Mouse (Mus musculus) embryonic facial prominence, embryonic 11.5 days (tissue): Measurements from ENCODE around the gene Tanc1. TPM values are rescaled to one million over a fixed set of nuclear protein-coding genes. Genes with fewer than 3 reads are reported as not detected.

Experiments
- ATAC-seq: fragments of 200-750 bp; cut with Nextera tagmentation; replicated peaks from 2 replicates; pipeline ENCODE4 v1.8.0; 2017; ENCODE audit warnings: low read depth; ENCODE audit not compliant: insufficient number of reproducible peaks, low FRiP score, low TSS enrichment
- DNase-seq: peaks from one replicate; pipeline ENCODE4 v3.0.0-alpha.2; 2015; ENCODE audit warnings: low spot score
- H3K27ac ChIP-seq: fragments of 300-500 bp; sonication (generic); replicated peaks from 2 replicates; pipeline ENCODE4 v1.5.1; 2014; ENCODE audit warnings: mild to moderate bottlenecking, low read depth, low read length, control low read depth
- H3K27me3 ChIP-seq: fragments of 300-500 bp; sonication (generic); 2 replicates; pipeline ENCODE4 v1.6.1; 2014; ENCODE audit warnings: mild to moderate bottlenecking, low read length, moderate library complexity, mixed read lengths; ENCODE audit not compliant: control insufficient read depth, insufficient read depth
- H3K36me3 ChIP-seq: fragments of 300-500 bp; sonication (generic); replicated peaks from 2 replicates; pipeline ENCODE4 v1.6.1; 2014; ENCODE audit warnings: low read depth, mild to moderate bottlenecking, low read length, moderate library complexity, mixed read lengths; ENCODE audit not compliant: control insufficient read depth, insufficient read depth
- H3K4me1 ChIP-seq: fragments of 300-500 bp; sonication (generic); 2 replicates; pipeline ENCODE4 v1.6.1; 2014; ENCODE audit warnings: low read length, mixed read lengths; ENCODE audit not compliant: control insufficient read depth, insufficient read depth
- H3K4me2 ChIP-seq: fragments of 300-500 bp; sonication (generic); 2 replicates; pipeline ENCODE4 v1.6.1; 2014; ENCODE audit warnings: low read depth, mild to moderate bottlenecking, control low read depth, low read length, moderate library complexity
- H3K4me3 ChIP-seq: fragments of 300-500 bp; sonication (generic); 2 replicates; pipeline ENCODE4 v1.5.1; 2014; ENCODE audit warnings: low read depth, low read length, control low read depth
- H3K9ac ChIP-seq: fragments of 300-500 bp; sonication (generic); replicated peaks from 2 replicates; pipeline ENCODE4 v1.6.1; 2014; ENCODE audit warnings: mild to moderate bottlenecking, control low read depth, low read length
- H3K9me3 ChIP-seq: fragments of 300-500 bp; sonication (generic); replicated peaks from 2 replicates; pipeline ENCODE4 v1.6.1; 2016; ENCODE audit warnings: mild to moderate bottlenecking, low read length, inconsistent platforms, mixed read lengths; ENCODE audit not compliant: control insufficient read depth
- WGBS: fragments of 180-500 bp; shearing (Covaris S2); extraction: QIAGEN DNeasy Blood & Tissue Kit; methylation state at CpG from one replicate; pipeline ENCODE4 v1.1.7; 2014; 5-methylcytosine and 5-hydroxymethylcytosine counted together
- polyA plus RNA-seq: library from polyadenylated mRNA; unstranded; fragments of >200 nt; fragmentation: Nextera tagmentation; extraction: Ambion mirVana; gene quantifications from 2 replicates; pipeline ENCODE4 v1.2.1, GENCODE M21; 2014

The Tanc1 gene
- polyA plus RNA-seq, 1 experiment from 2014 or later = 22.7 TPM

DNA sequence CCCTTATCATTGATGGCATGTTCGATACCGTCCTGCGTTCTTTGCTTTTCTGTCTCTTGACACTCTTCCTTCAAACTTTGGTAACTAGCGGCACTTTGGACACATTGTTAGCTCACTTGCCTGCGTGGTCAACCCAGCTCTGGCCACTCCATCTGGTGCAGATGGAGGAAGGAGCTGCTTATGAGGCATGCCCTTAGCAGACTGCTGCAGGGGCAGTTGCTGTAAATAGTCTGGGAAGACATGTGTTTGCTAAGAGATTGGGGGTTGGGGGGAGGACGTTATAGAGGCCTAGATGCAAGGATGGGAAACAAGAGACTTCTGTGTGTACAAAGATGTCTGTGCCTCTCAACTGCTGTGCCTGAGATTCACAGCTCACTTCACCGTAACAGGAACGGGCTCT, 100.2 kb downstream of the Tanc1 start:
- H3K4me1 ChIP-seq = peaks cover 2% of the 10 kb centered on the region; the same call in 1 of the 2 replicates
- DNase-seq (no peak), ATAC-seq (no peak)
- 66% methylated on average over 8 of the region's 8 CpGs for WGBS
- no peak overlapping the region for H3K27ac ChIP-seq
- no peak overlapping the region for H3K4me2 ChIP-seq
- no peaks in the 10 kb centered on the region for H3K27me3 ChIP-seq
- H3K9ac ChIP-seq = peak overlapping the region; percentile 15
- H3K4me3 ChIP-seq = no peak overlapping the region
- H3K36me3 ChIP-seq = no peaks in the 10 kb centered on the region
- H3K9me3 ChIP-seq = no peaks in the 10 kb centered on the region

DNA sequence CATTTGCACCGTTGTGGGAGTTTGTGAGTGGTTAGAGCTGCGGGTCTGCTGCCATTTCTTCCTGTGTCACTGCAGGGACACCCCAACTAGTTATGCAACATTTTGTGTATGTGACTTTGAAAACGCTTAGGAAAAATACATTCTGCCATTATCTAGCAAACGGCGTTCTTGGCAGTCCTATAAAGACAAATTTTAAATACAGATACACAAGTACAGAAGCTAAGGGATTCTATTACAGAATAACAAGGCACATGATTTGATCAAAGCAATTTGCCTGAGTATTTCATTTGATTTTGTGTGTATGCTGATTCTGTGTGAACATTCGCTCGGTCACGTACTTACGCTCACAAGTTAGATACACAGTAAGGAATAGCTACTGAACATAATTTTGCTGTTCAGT, 100.6 kb downstream of the Tanc1 start:
- ATAC-seq (no peak), DNase-seq (no peak)
- H3K4me2 ChIP-seq = no peak overlapping the region
- no peaks in the 10 kb centered on the region for H3K9me3 ChIP-seq
- 84% methylated on average over 9 of the region's 9 CpGs for WGBS
- H3K36me3 ChIP-seq = no peaks in the 10 kb centered on the region
- no peak overlapping the region; the same call in 1 of the 2 replicates for H3K9ac ChIP-seq
- no peaks in the 10 kb centered on the region for H3K27me3 ChIP-seq
- H3K4me3 ChIP-seq = no peak overlapping the region
- H3K27ac ChIP-seq = no peak overlapping the region
- peaks cover 2% of the 10 kb centered on the region; the same call in 1 of the 2 replicates for H3K4me1 ChIP-seq

- DNase-seq = no peak
- Histone ChIP-seq H3K27ac (no peak overlapping the region), H3K4me2 (no peak overlapping the region), H3K4me3 (no peak overlapping the region), H3K36me3 (no peaks in the 10 kb centered on the region), H3K9ac (no peak overlapping the region), H3K4me1 (peaks cover 9% of the 10 kb centered on the region), H3K9me3 (no peaks in the 10 kb centered on the region), H3K27me3 (no peaks in the 10 kb centered on the region)
- WGBS = 92% methylated on average over 9 of the region's 9 CpGs
- ATAC-seq = no peak
Measured at GRCm38 (mm10) chr2:59713626-59714556, 102.0 kb downstream of the Tanc1 start.

DNA sequence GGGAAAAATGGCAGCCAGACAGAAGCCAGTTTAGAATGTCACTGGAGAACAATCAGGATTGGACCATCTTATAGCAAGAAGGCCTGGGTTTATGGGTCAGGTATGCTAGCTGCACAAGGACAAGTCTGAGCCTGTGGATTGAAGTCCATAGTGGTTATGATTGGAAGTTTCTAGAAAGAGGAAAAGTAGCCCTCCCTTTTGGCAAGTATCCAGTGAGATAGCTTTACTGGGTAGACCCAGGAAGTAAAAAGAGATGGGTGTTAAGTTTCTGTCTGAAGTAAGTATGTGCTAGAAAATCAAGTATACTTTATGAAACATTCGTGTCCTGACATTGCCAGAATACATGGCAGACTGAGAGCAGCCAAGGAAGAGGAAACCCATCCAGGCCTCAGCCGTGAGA, 103.2 kb downstream of the Tanc1 start:
- 96% methylated on average over 2 of the region's 2 CpGs for WGBS
- peaks cover 13% of the 10 kb centered on the region for H3K4me1 ChIP-seq
- H3K9ac ChIP-seq = no peak overlapping the region
- no peaks in the 10 kb centered on the region for H3K9me3 ChIP-seq
- H3K4me2 ChIP-seq = no peak overlapping the region
- no peaks in the 10 kb centered on the region for H3K36me3 ChIP-seq
- ATAC-seq (no peak), DNase-seq (no peak)
- no peak overlapping the region for H3K4me3 ChIP-seq
- H3K27ac ChIP-seq = no peak overlapping the region
- H3K27me3 ChIP-seq = no peaks in the 10 kb centered on the region

DNA sequence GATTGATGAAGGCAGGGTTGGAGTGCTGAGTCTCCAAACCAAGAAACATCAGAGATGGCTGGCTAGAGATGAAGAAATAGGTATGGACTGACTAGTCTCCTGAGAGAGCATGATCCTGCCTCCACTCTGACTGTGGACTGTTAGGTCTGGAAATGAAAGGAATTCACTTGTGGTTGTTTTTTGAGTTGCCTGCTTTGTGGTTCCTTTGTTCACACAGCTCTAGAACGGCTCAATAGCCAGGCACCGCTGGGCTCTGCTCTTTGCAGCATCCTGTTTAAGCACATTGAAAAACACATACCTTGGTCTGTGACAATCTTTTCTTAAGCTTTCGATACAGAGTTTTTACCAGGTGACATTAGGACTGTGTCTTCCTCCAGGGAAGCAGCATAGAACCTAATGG, 104.6 kb downstream of the Tanc1 start:
- H3K4me3 ChIP-seq = no peak overlapping the region
- H3K27ac ChIP-seq = no peak overlapping the region
- DNase-seq = no peak
- no peaks in the 10 kb centered on the region for H3K36me3 ChIP-seq
- H3K27me3 ChIP-seq = no peaks in the 10 kb centered on the region
- no peaks in the 10 kb centered on the region for H3K9me3 ChIP-seq
- 72% methylated on average over 3 of the region's 3 CpGs for WGBS
- H3K4me1 ChIP-seq = peaks cover 19% of the 10 kb centered on the region
- ATAC-seq = no peak
- no peak overlapping the region for H3K9ac ChIP-seq
- H3K4me2 ChIP-seq = no peak overlapping the region

GRCm38 (mm10) chr2:59717746-59718294, 106.0 kb downstream of the Tanc1 start:
- no peak for DNase-seq
- WGBS = 73% methylated on average over 3 of the region's 3 CpGs
- Histone ChIP-seq H3K4me1 (peaks cover 18% of the 10 kb centered on the region), H3K27ac (no peak overlapping the region), H3K36me3 (no peaks in the 10 kb centered on the region), H3K27me3 (no peaks in the 10 kb centered on the region), H3K4me2 (no peak overlapping the region), H3K9me3 (no peaks in the 10 kb centered on the region), H3K9ac (no peak overlapping the region), H3K4me3 (no peak overlapping the region)
- no peak for ATAC-seq

DNA sequence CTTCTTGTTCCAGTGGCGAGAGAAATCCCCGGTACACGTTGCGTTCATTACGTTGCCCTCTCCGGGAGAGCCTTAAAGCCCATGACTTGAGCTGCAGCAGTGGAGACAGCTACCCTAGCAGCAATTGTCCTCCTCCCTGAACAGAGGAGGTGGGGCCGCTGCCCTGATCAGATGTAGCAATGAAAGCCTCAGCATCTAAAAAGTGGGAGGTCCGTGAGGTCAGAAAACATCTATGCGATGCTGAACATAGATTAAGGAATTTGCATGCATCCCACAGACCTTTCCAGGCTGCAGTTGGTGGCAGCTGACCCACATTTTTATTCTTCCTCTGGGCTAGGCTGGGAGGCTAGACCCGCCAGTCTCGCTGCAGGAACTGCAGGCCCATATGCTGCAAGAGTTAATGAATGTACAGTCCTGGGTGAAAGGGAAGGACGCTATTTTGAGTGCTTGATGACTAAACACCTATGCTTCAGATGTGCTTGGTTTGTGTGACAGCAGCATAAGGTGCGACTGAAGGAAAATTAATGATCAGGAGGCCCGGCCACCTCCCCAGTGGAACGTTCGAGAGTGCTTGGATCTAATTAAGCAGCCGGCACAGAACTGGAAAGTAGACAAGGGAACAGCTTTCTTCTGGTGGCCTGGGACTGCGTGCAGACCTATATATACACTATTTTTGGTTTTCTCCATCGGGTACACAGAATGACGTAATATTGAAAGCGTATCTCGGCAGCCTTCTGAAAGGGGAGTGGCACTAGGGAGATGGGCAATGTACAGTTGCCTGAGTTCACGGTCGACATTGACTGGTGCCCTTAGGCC, 107.0 kb downstream of the Tanc1 start:
- H3K9me3 ChIP-seq = no peaks in the 10 kb centered on the region
- H3K36me3 ChIP-seq = no peaks in the 10 kb centered on the region
- no peaks in the 10 kb centered on the region for H3K27me3 ChIP-seq
- WGBS = 59% methylated on average over 24 of the region's 24 CpGs
- ATAC-seq (0 out of 2 replicates have a peak, but pooled peaks have one; percentile 19), DNase-seq (no peak)
- H3K4me3 ChIP-seq = no peak overlapping the region
- peaks cover 18% of the 10 kb centered on the region for H3K4me1 ChIP-seq
- peak overlapping the region; percentile 49 for H3K27ac ChIP-seq
- no peak overlapping the region for H3K9ac ChIP-seq
- no peak overlapping the region for H3K4me2 ChIP-seq
